Mouse (Mus musculus) urinary bladder, postnatal 36 days (tissue): ENCODE measurements at regions not wholly inside any gene's neighbourhood (a gene's known extent, or its start where the extent isn't known, plus 50 kb on each side); places are given as distances from the start of the nearest gene placed in this dataset.

Source experiments
- DNase-seq, 2 experiments: peaks; one replicate each; pipeline ENCODE4 v3.0.0; 2022; ENCODE audit warnings: low spot score in 2 of 2, mixed read lengths in 1 of 2

DNA sequence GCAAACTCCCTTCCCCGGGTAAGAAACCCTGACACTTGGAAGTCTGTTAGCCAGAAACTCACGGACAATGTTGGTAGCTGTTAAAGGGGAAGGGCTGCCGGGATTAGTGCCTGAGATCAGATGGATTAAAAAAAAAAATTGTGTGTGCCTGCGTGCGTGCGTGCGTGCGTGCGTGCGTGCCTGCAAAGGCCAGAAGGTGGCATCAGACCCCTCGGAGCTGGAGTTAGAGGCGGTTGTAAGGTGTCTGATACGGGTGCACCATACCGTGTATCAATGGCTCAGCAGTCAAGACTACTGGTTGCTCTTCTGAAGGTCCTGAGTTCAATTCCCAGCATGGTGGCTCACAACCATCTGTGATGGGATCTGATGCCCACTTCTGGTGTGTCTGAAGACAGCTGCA, 59.0 kb upstream of the Ccdc167 start:
- DNase-seq, result no peak

DNA sequence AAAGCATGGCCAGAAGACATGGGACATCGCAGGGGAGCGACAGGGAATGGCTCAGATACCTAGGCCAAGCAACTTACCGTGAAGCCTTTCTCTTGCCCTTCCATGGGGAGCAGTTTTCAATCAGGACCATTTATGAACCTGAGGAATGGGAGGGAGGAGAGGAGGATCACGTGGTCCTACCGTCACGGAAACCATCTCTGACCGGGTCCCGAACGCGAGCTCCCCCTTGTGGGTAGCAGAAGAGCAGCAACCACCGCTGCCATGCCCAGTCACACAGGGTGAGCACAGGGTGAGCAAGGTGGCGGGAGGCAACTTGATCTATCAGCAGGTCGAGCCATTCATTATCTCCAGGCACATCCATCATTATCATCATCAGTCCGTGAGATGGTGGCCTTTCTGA, 56.5 kb upstream of the Ccdc167 start:
- peak; percentile 35 to 40 for DNase-seq

DNA sequence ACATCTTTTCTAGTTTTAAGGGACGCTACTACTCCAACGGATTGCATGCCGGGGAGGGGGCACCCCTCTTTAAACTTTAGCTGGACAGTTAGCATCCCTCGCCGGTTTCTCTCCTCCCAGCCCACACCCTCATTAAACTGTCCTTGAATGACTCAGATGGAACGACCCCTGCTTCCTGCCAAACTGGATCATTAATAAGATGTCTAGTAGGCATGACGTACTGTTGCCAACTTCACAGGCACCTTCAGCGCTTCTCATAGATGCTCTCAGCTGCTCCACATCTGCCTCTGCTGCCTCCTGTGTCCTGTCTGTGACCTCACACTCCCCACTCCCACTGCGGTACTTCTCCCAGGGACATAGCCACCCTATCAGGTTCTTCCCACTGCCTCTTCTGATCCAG, 54.1 kb upstream of the Ccdc167 start:
- DNase-seq, result no peak

DNA sequence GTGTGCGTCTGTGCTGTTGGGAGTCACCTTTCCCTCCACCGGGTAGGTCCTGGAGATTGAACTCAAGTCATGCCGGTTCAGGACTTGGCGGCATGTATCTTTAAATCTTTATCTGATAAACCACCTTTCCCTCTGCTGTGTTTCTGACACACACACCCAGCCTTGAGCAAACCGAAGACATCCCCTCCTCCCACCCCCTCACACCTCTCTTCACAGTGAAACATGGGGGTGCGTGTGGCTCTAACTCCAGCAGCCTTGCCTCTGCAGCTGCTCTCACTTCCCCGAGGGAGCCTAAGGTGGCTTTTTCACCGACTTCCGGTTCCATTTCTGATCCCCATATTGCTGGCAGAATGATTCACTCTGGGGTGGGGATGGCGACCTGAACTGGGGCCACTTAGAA, 52.8 kb upstream of the Ccdc167 start:
- DNase-seq, result peak in 1 of 2 experiments; percentile 14

DNA sequence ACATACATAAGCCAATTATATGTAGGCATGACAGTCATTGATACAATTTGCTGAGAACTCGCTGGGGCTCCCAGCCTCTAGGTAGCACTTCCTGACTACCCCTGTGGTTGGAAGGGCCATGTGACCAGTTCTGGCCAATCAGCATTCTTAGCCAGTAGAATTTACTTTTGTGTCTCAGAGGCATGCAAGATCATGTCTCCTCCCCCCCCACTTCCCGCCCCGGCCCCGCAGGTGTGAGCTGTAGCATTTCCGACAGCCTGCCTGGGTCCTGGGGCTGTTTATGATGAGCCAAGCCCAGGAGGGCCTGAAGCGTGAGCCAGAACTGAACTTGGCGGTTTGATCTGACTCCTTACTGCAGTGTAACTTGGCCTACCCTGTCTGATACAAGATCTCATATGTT, 52.3 kb upstream of the Ccdc167 start:
- DNase-seq, result peak; percentile 38 to 41

DNA sequence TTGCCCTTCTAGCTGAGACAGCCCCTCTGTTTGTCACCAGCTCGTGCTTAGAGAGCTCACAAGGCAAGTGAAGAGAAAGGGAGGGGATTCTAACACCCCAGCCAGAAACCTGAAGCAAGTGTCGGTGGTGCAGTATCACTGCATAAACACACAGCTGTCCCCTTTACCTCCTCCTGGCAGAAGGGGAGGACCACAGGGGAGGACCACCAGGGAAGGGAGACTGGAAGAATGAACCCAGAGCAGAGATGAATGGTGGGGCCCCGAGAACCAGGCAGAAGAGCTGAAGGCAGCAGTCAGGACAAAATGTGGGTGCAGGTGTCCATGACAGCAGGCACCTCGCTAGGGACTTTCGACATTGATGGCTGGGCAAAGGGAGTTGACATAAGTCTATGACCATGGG, 51.8 kb upstream of the Ccdc167 start:
- DNase-seq, result no peak
